8 mouse cellular contexts compared by ENCODE assay signal in genomic region chr8:126591141-126591820, GRCm38 (mm10). TPM values are rescaled to one million over a fixed set of nuclear protein-coding genes. Genes with fewer than 3 reads are reported as not detected.
DNase-seq lines count a peak whose midpoint lies in the region; TF ChIP-seq lines count a peak whose summit lies in the region.

No protein-coding gene starts in this region.

- no peak for TF ChIP-seq POLR2A in liver, adult 2 months (IDR thresholded peaks at IDR 0.05; ENCODE audit: extremely low read depth, insufficient read depth, low read length)

- H3K4me3 ChIP-seq in liver, adult 2 months (ENCODE audit: insufficient read depth, low read depth, low read length) = peak overlapping the region; percentile 98

- peaks cover 15% of the 10 kb centered on the region for H3K36me3 ChIP-seq in liver, adult 2 months (ENCODE audit: control insufficient read depth, insufficient read depth, low read length)

- H3K27ac ChIP-seq in liver, adult 2 months (replicated peaks; ENCODE audit: insufficient read depth, low read depth, low read length) = peak overlapping the region; percentile 98

- WGBS in liver, adult 2 months = 1% methylated on average over 20 of the region's 20 CpGs

- TF ChIP-seq CTCF in liver, adult 2 months (IDR thresholded peaks at IDR 0.05; ENCODE audit: low read depth, low read length) = no peak

- peak; percentile 65 for DNase-seq in ovary, postnatal 36 days (ENCODE audit: low spot score)
- no peak for DNase-seq in ovary, postnatal 14 days (ENCODE audit: low spot score)
- peak; percentile 77 for DNase-seq in cerebellum, adult 11-12 months
- peak; percentile 41 to 55 for DNase-seq in gastrocnemius, adult 8-10 months (ENCODE audit: low spot score in 2 of 2)
- peak; percentile 69 for DNase-seq in induced T-regulatory cell, adult 2 months (ENCODE audit: low read depth)
- peak; percentile 42 for DNase-seq in liver, adult 2 months (ENCODE audit: extremely low read depth, low read depth, low spot score)
- peak; percentile 66 for DNase-seq in naive thymus-derived CD4-positive, alpha-beta T cell, adult 2 months (ENCODE audit: low read depth)
- peak; percentile 84 to 85 for DNase-seq in thymus, postnatal 36 days

- peak overlapping the region; percentile 100 for H3K9ac ChIP-seq in liver, adult 2 months (ENCODE audit: low read depth, low read length)

- no peaks in the 10 kb centered on the region for H3K27me3 ChIP-seq in liver, adult 2 months (ENCODE audit: control insufficient read depth, insufficient read depth, low read length)

- H3K4me1 ChIP-seq in liver, adult 2 months (ENCODE audit: control insufficient read depth, insufficient read depth, low read length) = peaks cover 9% of the 10 kb centered on the region; the same call in 1 of the 2 replicates

- peaks cover 27% of the 10 kb centered on the region for H3K79me2 ChIP-seq in liver, adult 2 months (ENCODE audit: control insufficient read depth, insufficient read depth, low read length)

RNA-seq across cellular contexts. Expression of gene Irf2bp2, which starts 2.5 kb away (rescaled TPM):
- 10 to 100 TPM; 22.2 to 31.2 (median 23.5) TPM for total RNA-seq in gastrocnemius, adult 8-10 months (2022)
- 26.3 and 39.2 TPM in 2 replicates for total RNA-seq in liver, adult 2 months (2014; rRNA removed)
- 20.3 and 33.8 TPM in 2 replicates for polyA plus RNA-seq in liver, adult 2 months (2012; rRNA removed)
